Mouse (Mus musculus) hematopoietic stem cell, adult 5-6 weeks (primary cell): ENCODE measurements at regions not wholly inside any gene's neighbourhood (a gene's known extent, or its start where the extent isn't known, plus 50 kb on each side); places are given as distances from the start of the nearest gene placed in this dataset.
A peak's percentile ranks its signal among the peaks of the same experiment; 100 is the strongest.

ENCODE experiments used
- ATAC-seq, 2 experiments: fragments of 125-278 bp in 1 of 2; replicated peaks in 1 of 2; 2 replicates each; pipeline ENCODE4 v1.8.0; 2016 to 2017; ENCODE audit warnings: inconsistent platforms in 2 of 2, mild to moderate bottlenecking in 2 of 2, moderate number of reproducible peaks in 2 of 2, low read depth in 1 of 2, moderate TSS enrichment in 1 of 2; ENCODE audit not compliant: low FRiP score in 2 of 2, poor library complexity in 2 of 2, severe bottlenecking in 2 of 2, insufficient read depth in 1 of 2, low TSS enrichment in 1 of 2

GRCm38 (mm10) chr4:95250083-95250482 is 198.1 kb upstream of the Jun start:
- peak; percentile 85 to 86 for ATAC-seq

DNA sequence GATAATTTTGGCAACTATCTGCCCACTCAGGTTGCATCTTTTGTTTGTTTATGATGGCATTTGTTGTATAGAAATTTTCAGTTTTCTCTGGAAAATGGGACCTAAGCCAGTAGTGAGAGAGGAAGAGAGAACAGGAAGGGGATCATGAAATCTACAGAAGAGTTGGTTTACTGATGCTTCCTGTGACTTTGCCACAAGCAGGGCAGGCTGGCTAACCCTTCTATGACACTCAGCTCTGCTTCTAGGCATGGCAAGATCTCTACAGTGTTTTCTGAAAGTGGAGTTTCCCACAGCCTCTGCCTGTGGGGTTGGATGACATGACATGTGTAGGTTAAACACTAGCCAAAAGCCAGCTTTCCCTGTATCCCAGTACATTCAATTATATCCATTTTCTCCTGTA is 217.7 kb upstream of the Jun start:
- peak; percentile 97 to 98 for ATAC-seq

DNA sequence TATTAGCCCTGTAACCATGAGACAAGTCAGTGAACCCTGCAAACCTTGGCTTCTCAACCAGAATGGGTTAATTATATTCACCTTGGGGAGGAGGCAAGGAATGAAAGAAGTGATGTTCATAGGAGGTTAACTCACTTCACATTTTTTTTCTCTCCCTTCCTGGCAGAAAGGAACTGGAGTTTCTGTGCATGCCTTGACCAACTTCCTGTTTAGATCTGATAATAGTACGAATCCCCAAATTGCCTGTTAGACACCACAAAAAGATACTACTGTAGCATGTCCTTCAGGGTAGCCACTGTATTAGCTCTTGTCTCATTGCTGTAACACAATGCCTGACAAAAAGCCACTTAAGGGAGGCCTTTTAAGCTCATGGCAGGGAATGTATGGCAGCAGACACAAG is 218.4 kb upstream of the Jun start:
- ATAC-seq = peak; percentile 50 to 62; a peak in 3 of 4 replicates

GRCm38 (mm10) chr4:95276231-95276630 is 224.2 kb upstream of the Jun start:
- ATAC-seq = no peak

GRCm38 (mm10) chr4:95277989-95278713 is 226.1 kb upstream of the Jun start:
- peak; percentile 56 to 59; a peak in 3 of 4 replicates for ATAC-seq

GRCm38 (mm10) chr4:95278714-95279095 is 226.7 kb upstream of the Jun start:
- ATAC-seq = no peak

DNA sequence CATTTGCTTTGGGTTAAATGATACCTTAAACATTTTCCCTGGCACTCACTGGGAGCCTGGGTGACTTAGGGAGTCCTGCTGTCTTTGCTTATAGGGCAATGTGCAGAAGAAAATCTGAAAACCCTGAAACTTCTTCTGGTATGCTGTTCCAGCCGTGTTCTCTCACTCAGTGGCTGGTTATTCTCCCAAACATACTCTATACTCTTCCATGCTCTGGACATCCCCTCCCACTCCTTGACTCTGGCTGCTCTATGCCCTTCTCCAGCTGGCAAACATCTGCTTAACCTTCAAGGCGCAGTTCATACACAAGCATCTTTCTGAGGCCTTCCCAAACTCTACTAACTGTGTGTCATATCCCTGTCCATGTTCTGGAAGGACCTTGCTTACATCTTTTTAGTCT is 227.2 kb upstream of the Jun start:
- ATAC-seq = no peak

GRCm38 (mm10) chr4:95282083-95282482 is 230.1 kb upstream of the Jun start:
- no peak for ATAC-seq

DNA sequence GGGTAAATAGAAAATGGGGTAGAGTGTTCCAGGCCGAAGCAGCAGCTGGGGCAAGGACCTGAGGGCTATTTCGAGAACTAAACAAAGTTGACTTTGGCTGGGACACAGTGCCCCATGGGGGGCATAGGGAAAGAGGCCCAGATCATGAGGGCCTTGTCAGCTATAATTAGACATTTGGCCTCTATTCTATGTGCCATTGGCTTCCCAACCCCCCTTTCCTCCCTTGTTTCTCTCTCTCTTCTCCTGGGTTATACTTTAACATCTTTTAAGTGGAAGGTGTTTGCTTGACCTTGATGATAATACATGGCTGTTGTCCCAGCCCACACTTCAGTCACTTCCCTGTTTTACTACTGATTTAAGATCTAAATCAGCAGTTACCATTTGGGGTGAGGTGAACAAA is 231.8 kb upstream of the Jun start:
- ATAC-seq = no peak

- ATAC-seq = no peak
Measured at GRCm38 (mm10) chr4:95284192-95284591, 232.2 kb upstream of the Jun start.

DNA sequence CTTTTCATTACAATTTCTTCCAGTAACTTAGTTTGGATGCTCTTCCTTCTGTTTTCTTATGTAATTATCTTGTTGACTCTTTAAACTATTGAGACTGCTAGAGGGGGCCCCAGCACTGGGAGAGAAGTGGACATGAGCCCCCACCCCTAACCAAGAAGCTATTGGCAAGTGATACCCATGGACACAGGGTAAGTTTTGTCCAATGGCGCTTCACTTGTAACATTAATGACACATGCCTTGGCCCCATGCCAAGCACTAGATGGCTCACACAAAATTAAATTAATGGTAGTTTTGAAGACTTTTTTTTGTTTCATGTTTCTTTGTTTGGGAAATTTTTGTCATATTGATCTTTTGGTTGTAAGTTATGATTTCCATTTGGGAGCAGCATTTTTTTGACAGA is 232.7 kb upstream of the Jun start:
- no peak for ATAC-seq

DNA sequence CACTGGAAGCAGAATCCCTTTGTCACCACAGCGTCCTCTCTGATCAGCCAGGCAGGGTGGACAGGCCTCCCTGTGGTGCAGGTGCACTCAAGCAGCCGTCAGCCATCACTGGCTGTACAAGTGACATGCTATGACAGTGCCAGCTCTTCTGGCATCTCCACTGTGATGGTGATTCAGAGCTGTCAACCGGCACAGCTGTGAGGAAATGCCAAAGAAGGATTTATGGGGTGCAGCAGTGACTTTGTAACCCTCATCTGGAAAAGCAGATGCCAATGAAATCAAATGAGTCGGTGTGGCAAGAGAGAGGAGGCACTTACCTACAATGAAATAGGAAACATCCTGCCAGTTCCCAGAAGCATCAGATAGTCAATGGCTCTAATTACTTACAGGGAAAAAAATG is 238.3 kb upstream of the Jun start:
- ATAC-seq = no peak

GRCm38 (mm10) chr4:95294110-95294509 is 242.1 kb upstream of the Jun start:
- no peak for ATAC-seq

DNA sequence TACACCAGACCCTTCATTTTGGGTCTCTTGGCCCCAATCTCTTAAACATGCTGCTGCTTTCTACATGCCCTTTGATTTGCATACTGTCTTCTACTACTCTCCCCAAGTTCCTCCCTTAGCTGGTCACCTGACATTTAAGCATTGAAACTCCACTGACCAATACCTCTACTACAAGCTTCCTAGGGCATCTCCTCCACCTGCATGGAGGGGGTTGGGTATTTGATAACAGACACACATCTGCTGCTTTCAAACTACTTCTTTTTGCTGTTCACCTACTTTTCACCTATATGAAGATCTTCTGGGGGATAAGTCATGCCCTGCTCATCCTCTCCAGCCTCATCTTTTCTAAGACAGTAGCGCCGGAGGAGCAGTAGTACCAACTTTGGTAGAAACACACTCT is 249.9 kb upstream of the Jun start:
- no peak for ATAC-seq

DNA sequence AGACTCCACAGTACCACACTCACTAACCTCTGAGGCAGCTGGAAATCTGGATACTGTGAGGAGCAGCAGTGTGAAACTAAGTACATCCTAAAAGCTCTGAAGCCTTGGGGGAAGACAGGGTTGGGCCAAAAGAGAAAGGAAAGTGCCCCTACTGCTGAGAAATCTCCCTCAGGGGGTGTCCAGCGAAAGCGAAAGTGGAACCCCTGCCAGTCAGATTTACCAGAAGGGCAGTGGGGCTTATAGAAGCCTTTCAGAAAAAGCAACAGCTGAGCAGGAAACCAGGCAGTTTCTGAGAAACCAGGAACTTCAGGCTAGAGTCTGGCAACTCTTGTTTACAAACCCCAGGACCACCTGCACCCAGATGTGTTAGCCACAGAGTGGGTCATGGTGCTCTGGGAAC is 251.3 kb upstream of the Jun start:
- ATAC-seq = peak; percentile 96

DNA sequence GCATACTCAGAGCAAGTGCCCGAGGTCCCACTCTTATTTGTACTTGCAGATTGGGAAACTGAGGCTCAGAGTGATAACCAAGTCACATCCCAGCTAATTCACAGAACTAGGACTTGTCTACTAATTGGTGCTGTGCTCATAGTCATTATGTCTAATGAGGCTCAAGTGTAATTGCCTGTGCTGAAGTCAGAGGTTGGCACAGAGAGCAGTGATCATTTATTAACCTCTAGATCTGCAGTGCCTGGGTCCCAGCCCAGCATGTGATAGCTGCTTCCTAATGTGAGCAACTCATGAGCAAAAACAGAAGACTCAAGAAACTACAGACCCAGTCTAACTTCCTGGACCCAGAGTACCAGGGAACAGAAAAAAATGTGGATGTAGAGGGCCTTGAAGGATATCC is 252.0 kb upstream of the Jun start:
- ATAC-seq = no peak

DNA sequence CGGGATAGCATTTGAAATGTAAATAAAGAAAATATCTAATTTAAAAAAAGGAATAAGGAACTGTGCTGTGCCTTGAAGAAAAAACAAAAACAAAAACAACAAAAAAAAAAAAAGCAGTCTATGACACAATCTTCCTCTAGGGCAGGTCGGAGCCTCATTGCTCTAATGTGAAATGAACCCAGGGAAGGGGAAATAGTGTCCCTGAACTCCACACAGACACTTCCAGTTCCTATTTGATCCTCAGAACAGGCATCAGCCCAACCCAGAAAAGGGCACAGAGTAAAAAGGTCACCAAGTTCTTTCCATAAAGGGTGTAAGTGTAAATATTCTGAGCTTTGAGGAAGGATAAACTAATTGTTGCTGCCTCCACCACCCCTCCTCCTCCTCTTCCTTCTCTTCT is 250.2 kb upstream of the Fggy start:
- ATAC-seq = no peak

DNA sequence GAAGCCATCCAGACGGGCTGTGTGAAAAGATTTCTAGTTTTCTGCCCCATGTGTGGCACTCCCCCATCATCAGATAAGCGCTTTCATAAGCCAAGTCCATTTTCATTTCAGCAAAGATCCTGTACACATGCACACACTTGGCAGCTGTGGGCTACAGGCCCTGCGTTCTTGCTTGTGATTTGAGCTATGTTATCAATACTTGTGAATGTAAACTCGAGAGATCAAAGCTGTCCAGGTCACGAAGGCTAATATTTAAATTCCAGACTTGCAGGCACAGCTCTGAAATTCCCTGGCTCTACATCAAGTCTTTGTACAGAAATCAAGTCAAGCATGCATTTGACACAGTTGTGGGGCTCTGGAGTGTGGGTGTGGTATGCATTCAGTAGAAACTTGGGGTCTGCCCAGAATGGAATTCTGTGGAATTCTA is 248.8 kb upstream of the Fggy start:
- no peak for ATAC-seq

DNA sequence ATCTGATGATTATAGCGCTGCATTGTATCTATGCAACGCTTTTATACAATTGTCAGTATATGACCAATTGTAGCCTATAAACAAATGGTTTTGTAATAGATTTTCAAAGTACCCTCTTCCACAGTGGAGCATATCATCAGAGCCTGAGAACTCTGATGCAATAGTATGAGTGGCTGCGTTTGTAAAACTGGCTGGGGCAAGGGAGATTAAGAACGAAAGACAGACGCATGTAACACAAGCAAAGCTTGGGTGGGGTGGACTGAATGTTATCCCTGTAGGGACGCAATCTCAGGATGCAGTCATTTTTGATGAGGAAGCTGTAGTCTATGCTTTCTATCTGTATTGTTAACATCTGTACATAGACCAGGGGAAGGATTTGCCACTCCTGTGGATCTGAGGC is 246.9 kb upstream of the Fggy start:
- ATAC-seq = no peak
